In genomic region chr5:136014877-136015276, GRCm38 (mm10) we compare ENCODE assay signal across 12 mouse cellular contexts. TPM values are rescaled to one million over a fixed set of nuclear protein-coding genes. Genes with fewer than 3 reads are reported as not detected.
DNase-seq lines count a peak whose midpoint lies in the region; ATAC-seq lines count a peak whose summit lies in the region.
"Had no signal": no experiment of that assay in that cellular context is flagged by ENCODE, and none has a peak within 500 bp of the region (broad histone marks: within the 10 kb centered on the region; RNA-seq: fewer than 3 reads in every experiment).

No protein-coding gene starts in this region.

- peak overlapping the region; percentile 38 for H3K4me2 ChIP-seq in heart, embryonic 16.5 days (ENCODE audit: low read depth, low read length)
- H3K4me2 ChIP-seq: limb, embryonic 12.5 days; midbrain, embryonic 12.5 days had no signal

- ATAC-seq in heart, embryonic 16.5 days (replicated peaks; ENCODE audit: extremely low read depth, insufficient read depth, low FRiP score) = peak; percentile 80
- no peak for ATAC-seq in erythroblast, adult 5-6 weeks (replicated peaks; ENCODE audit: low FRiP score, poor library complexity, severe bottlenecking)

- peak overlapping the region; percentile 85 for H3K27ac ChIP-seq in heart, embryonic 16.5 days (ENCODE audit: low read length)
- H3K27ac ChIP-seq: limb, embryonic 12.5 days; midbrain, embryonic 12.5 days had no signal

- peaks cover 47% of the 10 kb centered on the region for H3K4me1 ChIP-seq in heart, embryonic 16.5 days (ENCODE audit: control insufficient read depth, insufficient read depth, low read length)

- peaks cover 16% of the 10 kb centered on the region for H3K36me3 ChIP-seq in heart, embryonic 16.5 days (ENCODE audit: control insufficient read depth, insufficient read depth)

- intact Hi-C loops in heart, postnatal 36 days (cut with DNase I) = no loop called here

- H3K4me3 ChIP-seq in heart, embryonic 16.5 days (ENCODE audit: low read length) = no peak overlapping the region
- H3K4me3 ChIP-seq: limb, embryonic 12.5 days; midbrain, embryonic 12.5 days had no signal

- H3K9ac ChIP-seq in heart, embryonic 16.5 days (ENCODE audit: low read length) = peak overlapping the region; percentile 49
- H3K9ac ChIP-seq: midbrain, embryonic 12.5 days had no signal

- 43% methylated on average over 10 of the region's 10 CpGs for WGBS in heart, embryonic 16.5 days

- H3K9me3 ChIP-seq in heart, embryonic 16.5 days (replicated peaks; ENCODE audit: control insufficient read depth, low read length) = no peaks in the 10 kb centered on the region
- H3K9me3 ChIP-seq: limb, embryonic 12.5 days; midbrain, embryonic 12.5 days had no signal

- no peaks in the 10 kb centered on the region for H3K27me3 ChIP-seq in heart, embryonic 16.5 days (ENCODE audit: control insufficient read depth, insufficient read depth, low read length)
- H3K27me3 ChIP-seq: limb, embryonic 12.5 days; midbrain, embryonic 12.5 days had no signal

- peak; percentile 18 for DNase-seq in heart, adult 8-10 months (ENCODE audit: low spot score)
- no peak for DNase-seq in heart, postnatal 36 days
- DNase-seq in Muller cell, postnatal 12 days (ENCODE audit: inconsistent ontology term) = peak; percentile 33
- DNase-seq in kidney, postnatal 36 days = peak; percentile 40 to 49
- no peak for DNase-seq in layer of hippocampus, postnatal 36 days
- DNase-seq in spleen, adult 12 weeks (ENCODE audit: low spot score) = no peak
- DNase-seq: thymus, adult 18-20 months had no signal

RNA-seq across cellular contexts. Expression of gene Dtx2, which starts 20.3 kb away (rescaled TPM):
- total RNA-seq in heart, adult 8-10 months (2022) = 1 to 10 TPM; 6.0 to 7.3 (median 6.8) TPM
- 1 to 10 TPM; 7.2 to 7.9 TPM for total RNA-seq in heart, postnatal 36 days (2021)
- polyA plus RNA-seq in heart, embryonic 16.5 days (2015; fragmentation: Nextera tagmentation; extraction: Ambion mirVana) = 21.8 and 22.5 TPM in 2 replicates
- 1 to 10 TPM; 7.9 to 8.0 TPM for total RNA-seq in layer of hippocampus, postnatal 36 days (2021)
- total RNA-seq in erythroblast, adult 5-6 weeks (2015; ENCODE audit: low replicate concordance) = 3.8 and 22.1 TPM in 2 replicates
- total RNA-seq in erythroblast, adult 5-6 weeks (2017; ENCODE audit: low replicate concordance) = 2.3 TPM in 1 of 2 replicates, not detected in the other

RNA-seq across cellular contexts. Expression of gene Upk3b, which starts 23.4 kb away (rescaled TPM):
- total RNA-seq in heart, adult 8-10 months (2022) = 10 to 100 TPM; 13.3 to 26.7 (median 18.2) TPM
- 10 to 100 TPM; 17.9 to 28.6 TPM for total RNA-seq in heart, postnatal 36 days (2021)
- 26.7 and 28.7 TPM in 2 replicates for polyA plus RNA-seq in heart, embryonic 16.5 days (2015; fragmentation: Nextera tagmentation; extraction: Ambion mirVana)
- not detected for total RNA-seq in layer of hippocampus, postnatal 36 days (2021)
- not detected in 2 replicates for total RNA-seq in erythroblast, adult 5-6 weeks (2015; ENCODE audit: low replicate concordance)
- 0.14 TPM in 1 of 2 replicates, not detected in the other for total RNA-seq in erythroblast, adult 5-6 weeks (2017; ENCODE audit: low replicate concordance)
- polyA plus RNA-seq: forebrain, embryonic 16.5 days had no signal

RNA-seq across cellular contexts. Expression of gene Zp3, which starts 35.0 kb away (rescaled TPM):
- not detected for total RNA-seq in heart, adult 8-10 months (2022)
- total RNA-seq in heart, postnatal 36 days (2021) = not detected
- polyA plus RNA-seq in heart, embryonic 16.5 days (2015; fragmentation: Nextera tagmentation; extraction: Ambion mirVana) = not detected in 2 replicates
- total RNA-seq in layer of hippocampus, postnatal 36 days (2021) = not detected
- not detected in 2 replicates for total RNA-seq in erythroblast, adult 5-6 weeks (2015; ENCODE audit: low replicate concordance)
- total RNA-seq in erythroblast, adult 5-6 weeks (2017; ENCODE audit: low replicate concordance) = not detected in 2 replicates
- polyA plus RNA-seq: forebrain, embryonic 16.5 days; limb, embryonic 12.5 days; midbrain, embryonic 12.5 days had no signal

RNA-seq across cellular contexts. Expression of gene Upk3bl, which starts 39.4 kb away (rescaled TPM):
- total RNA-seq in heart, adult 8-10 months (2022) = not detected
- total RNA-seq in heart, postnatal 36 days (2021) = not detected
- 1.2 and 2.6 TPM in 2 replicates for polyA plus RNA-seq in heart, embryonic 16.5 days (2015; fragmentation: Nextera tagmentation; extraction: Ambion mirVana)
- not detected for total RNA-seq in layer of hippocampus, postnatal 36 days (2021)
- not detected in 2 replicates for total RNA-seq in erythroblast, adult 5-6 weeks (2015; ENCODE audit: low replicate concordance)
- not detected in 2 replicates for total RNA-seq in erythroblast, adult 5-6 weeks (2017; ENCODE audit: low replicate concordance)
- polyA plus RNA-seq: forebrain, embryonic 16.5 days had no signal

RNA-seq across cellular contexts. Expression of gene Ssc4d, which starts 40.5 kb away (rescaled TPM):
- under 1 TPM in 3 of 4 experiments, not detected in 1; 0.44 to 0.53 (median 0.46) TPM for total RNA-seq in heart, adult 8-10 months (2022)
- under 1 TPM; 0.58 to 0.68 TPM for total RNA-seq in heart, postnatal 36 days (2021)
- polyA plus RNA-seq in heart, embryonic 16.5 days (2015; fragmentation: Nextera tagmentation; extraction: Ambion mirVana) = 0.45 and 0.91 TPM in 2 replicates
- 1 to 10 TPM; 1.4 to 1.7 TPM for total RNA-seq in layer of hippocampus, postnatal 36 days (2021)
- total RNA-seq in erythroblast, adult 5-6 weeks (2015; ENCODE audit: low replicate concordance) = 6.0 and 6.3 TPM in 2 replicates
- 0.56 TPM in 1 of 2 replicates, not detected in the other for total RNA-seq in erythroblast, adult 5-6 weeks (2017; ENCODE audit: low replicate concordance)

Comparison
In these comparisons a context has a peak if more than half of its experiments do, and no peak if none do; other contexts are left out.
1. DNase-seq: peak in heart, adult 8-10 months (single experiment), Muller cell, postnatal 12 days (single experiment) and kidney, postnatal 36 days (2 of 2); none in heart, postnatal 36 days (0 of 2), layer of hippocampus, postnatal 36 days (0 of 2) and spleen, adult 12 weeks (single experiment).
2. RNA of gene Upk3b, which starts 23.4 kb away (total RNA-seq): 17.9 to 28.6 TPM in heart, postnatal 36 days and 13.3 to 26.7 TPM in heart, adult 8-10 months; not detected in layer of hippocampus, postnatal 36 days and 0.14 TPM in erythroblast, adult 5-6 weeks; every median in the first group is over 10 times any median in the second.